Mouse (Mus musculus) G1E (cell line): ENCODE results near the gene E330009J07Rik. TPM values are rescaled to one million over a fixed set of nuclear protein-coding genes. Genes with fewer than 3 reads are reported as not detected.

Experiments
- ATAC-seq: 2 replicates; pipeline ENCODE4 v1.8.0; 2016; ENCODE audit warnings: mild to moderate bottlenecking; ENCODE audit not compliant: insufficient number of reproducible peaks, poor library complexity, low FRiP score, severe bottlenecking; ENCODE audit errors: extremely low read depth
- DNase-seq: peaks from one replicate; pipeline ENCODE4 v3.0.0; 2012; ENCODE audit warnings: low spot score
- H3K27me3 ChIP-seq: 2 replicates; pipeline ENCODE4 v1.6.1; 2012; ENCODE audit warnings: mild to moderate bottlenecking, low read length, inconsistent platforms; ENCODE audit not compliant: insufficient read depth
- H3K36me3 ChIP-seq: replicated peaks from 2 replicates; pipeline ENCODE3; 2012; ENCODE audit warnings: mild to moderate bottlenecking, inconsistent platforms
- H3K4me1 ChIP-seq: 2 replicates; pipeline ENCODE4 v1.6.1; 2012; ENCODE audit warnings: low read depth, low read length, inconsistent platforms, mixed read lengths; ENCODE audit not compliant: insufficient read depth
- H3K4me3 ChIP-seq: 2 replicates; pipeline ENCODE4 v1.5.1; 2012; ENCODE audit warnings: low read depth, mild to moderate bottlenecking, inconsistent platforms, low read length, moderate library complexity, mixed read lengths
- H3K9me3 ChIP-seq: replicated peaks from 2 replicates; pipeline ENCODE4 v1.6.1; 2012; ENCODE audit warnings: inconsistent platforms
- CTCF ChIP-seq: IDR thresholded peaks from 2 replicates; pipeline ENCODE4 v1.5.1; 2012; ENCODE audit warnings: low read depth, low read length, inconsistent platforms, mixed read lengths
- GATA1 ChIP-seq: IDR thresholded peaks from 2 replicates; pipeline ENCODE4 v1.6.1; 2012; ENCODE audit warnings: borderline replicate concordance, low read length, inconsistent platforms, mixed read lengths
- GATA2 ChIP-seq: IDR thresholded peaks from 2 replicates; pipeline ENCODE4 v1.6.1; 2012; ENCODE audit warnings: low read depth, low read length, inconsistent platforms, borderline replicate concordance
- POLR2AphosphoS5 ChIP-seq: IDR thresholded peaks from 2 replicates; pipeline ENCODE4 v1.6.1; 2012; ENCODE audit warnings: low read depth, low read length, inconsistent platforms; ENCODE audit not compliant: insufficient replicate concordance
- TAL1 ChIP-seq: conservative IDR thresholded peaks from 2 replicates; pipeline ENCODE4 v1.6.1; 2012; ENCODE audit warnings: low read depth, low read length, inconsistent platforms, mixed read lengths
- polyA plus RNA-seq: library from polyadenylated mRNA; stranded (reverse); fragments of >175 nt; gene quantifications from 2 replicates; pipeline ENCODE4 v1.2.3, GENCODE M21; 2012
- total RNA-seq, 2 experiments: library from RNA; stranded (forward) in 1 of 2; stranded (reverse) in 1 of 2; fragments of 200-1000 nt in 1 of 2; fragments of >200 nt in 1 of 2; fragmentation: Nextera tagmentation in 1 of 2; gene quantifications; 2 replicates each; pipeline ENCODE4 v1.2.3; 2014 to 2017

Gene E330009J07Rik
- total and polyA plus RNA-seq, 3 experiments = 0.28 to 3.4 (median 1.6) TPM

GRCm38 (mm10) chr6:40465710-40466109, 29.8 kb upstream of the E330009J07Rik start:
- no peak for DNase-seq
- peaks cover 8% of the 10 kb centered on the region; the same call in 1 of the 2 replicates for H3K27me3 ChIP-seq
- H3K4me1 ChIP-seq = peaks cover 6% of the 10 kb centered on the region
- no peaks in the 10 kb centered on the region for H3K36me3 ChIP-seq
- H3K9me3 ChIP-seq = no peaks in the 10 kb centered on the region
- no peak for ATAC-seq
- no peak overlapping the region for H3K4me3 ChIP-seq
- TF ChIP-seq TAL1 = no peak

- H3K4me1 ChIP-seq = no peaks in the 10 kb centered on the region
- H3K9me3 ChIP-seq = no peaks in the 10 kb centered on the region
- H3K4me3 ChIP-seq = no peak overlapping the region
- TF ChIP-seq GATA2 = no peak
- no peak for TF ChIP-seq GATA1
- TF ChIP-seq POLR2AphosphoS5 = no peak
- peak; percentile 63 for TF ChIP-seq CTCF
- TF ChIP-seq TAL1 = no peak
- peaks cover 14% of the 10 kb centered on the region for H3K27me3 ChIP-seq
- DNase-seq = peak; percentile 19
- H3K36me3 ChIP-seq = no peaks in the 10 kb centered on the region
- ATAC-seq = no peak
Observed at GRCm38 (mm10) chr6:40454436-40455041, 18.6 kb upstream of the E330009J07Rik start.

GRCm38 (mm10) chr6:40448626-40449025, 12.7 kb upstream of the E330009J07Rik start:
- Histone ChIP-seq H3K4me1 (no peaks in the 10 kb centered on the region), H3K9me3 (no peaks in the 10 kb centered on the region), H3K4me3 (no peak overlapping the region), H3K36me3 (no peaks in the 10 kb centered on the region), H3K27me3 (peaks cover 19% of the 10 kb centered on the region)
- ATAC-seq (no peak), DNase-seq (no peak)
- TF ChIP-seq GATA2 (no peak), GATA1 (no peak), CTCF (no peak), POLR2AphosphoS5 (no peak), TAL1 (no peak)

GRCm38 (mm10) chr6:40443281-40443928, 7.5 kb upstream of the E330009J07Rik start:
- ATAC-seq = no peak
- H3K36me3 ChIP-seq = no peaks in the 10 kb centered on the region
- no peaks in the 10 kb centered on the region for H3K9me3 ChIP-seq
- H3K27me3 ChIP-seq = peaks cover 33% of the 10 kb centered on the region
- H3K4me3 ChIP-seq = no peak overlapping the region
- no peak for DNase-seq
- H3K4me1 ChIP-seq = no peaks in the 10 kb centered on the region
- TF ChIP-seq TAL1 (no peak), GATA1 (no peak), GATA2 (no peak), CTCF (no peak), POLR2AphosphoS5 (no peak)

GRCm38 (mm10) chr6:40441755-40442154, 5.8 kb upstream of the E330009J07Rik start:
- TF ChIP-seq GATA1 = no peak
- TF ChIP-seq GATA2 = no peak
- TF ChIP-seq POLR2AphosphoS5 = no peak
- TF ChIP-seq CTCF = 0 out of 2 replicates have a peak, but pooled peaks have one; percentile 6
- DNase-seq (no peak), ATAC-seq (no peak)
- Histone ChIP-seq H3K9me3 (no peaks in the 10 kb centered on the region), H3K4me3 (no peak overlapping the region), H3K36me3 (no peaks in the 10 kb centered on the region), H3K4me1 (no peaks in the 10 kb centered on the region), H3K27me3 (peaks cover 34% of the 10 kb centered on the region)

- H3K4me1 ChIP-seq = no peaks in the 10 kb centered on the region; the same call in 1 of the 2 replicates
- H3K36me3 ChIP-seq = no peaks in the 10 kb centered on the region
- TF ChIP-seq POLR2AphosphoS5 (no peak), TAL1 (no peak), GATA2 (no peak), CTCF (no peak), GATA1 (no peak)
- H3K9me3 ChIP-seq = no peaks in the 10 kb centered on the region
- no peak for DNase-seq
- H3K4me3 ChIP-seq = no peak overlapping the region
- peaks cover 35% of the 10 kb centered on the region for H3K27me3 ChIP-seq
- no peak for ATAC-seq
Observed at GRCm38 (mm10) chr6:40441276-40441675, 5.3 kb upstream of the E330009J07Rik start.

GRCm38 (mm10) chr6:40439731-40440130, 3.8 kb upstream of the E330009J07Rik start:
- Histone ChIP-seq H3K27me3 (peaks cover 39% of the 10 kb centered on the region), H3K9me3 (no peaks in the 10 kb centered on the region), H3K4me1 (peaks cover 6% of the 10 kb centered on the region), H3K36me3 (no peaks in the 10 kb centered on the region), H3K4me3 (no peak overlapping the region)
- TF ChIP-seq GATA1 = no peak
- no peak for TF ChIP-seq GATA2
- no peak for TF ChIP-seq TAL1
- no peak for TF ChIP-seq POLR2AphosphoS5
- no peak for TF ChIP-seq CTCF
- no peak for ATAC-seq
- no peak for DNase-seq
